In genomic region chrX:101963711-101964110, GRCm38 (mm10) we compare ENCODE assay signal across 25 mouse cellular contexts.
DNase-seq lines count a peak whose midpoint lies in the region; ATAC-seq and TF ChIP-seq lines count a peak whose summit lies in the region.
"Had no signal": no experiment of that assay in that cellular context is flagged by ENCODE, and none has a peak within 500 bp of the region (broad histone marks: within the 10 kb centered on the region; RNA-seq: fewer than 3 reads in every experiment).

No protein-coding gene starts in this region.

- TF ChIP-seq POLR2A in cerebellum, adult 2 months (IDR thresholded peaks at IDR 0.05; ENCODE audit: borderline replicate concordance, insufficient read depth, low read length) = no peak
- TF ChIP-seq POLR2A in embryonic fibroblast, embryonic 13.5 days (IDR thresholded peaks at IDR 0.05; ENCODE audit: low read depth, low read length) = no peak

- peaks cover 2% of the 10 kb centered on the region for H3K4me1 ChIP-seq in cerebellum, adult 2 months (ENCODE audit: control insufficient read depth, insufficient read depth, low read length)
- H3K4me1 ChIP-seq in embryonic fibroblast, embryonic 13.5 days (ENCODE audit: control insufficient read depth, insufficient read depth, low read length) = peaks cover 4% of the 10 kb centered on the region; the same call in 1 of the 2 replicates
- H3K4me1 ChIP-seq: embryonic facial prominence, embryonic 12.5 days; heart, embryonic 12.5 days; hindbrain, embryonic 13.5 days; midbrain, embryonic 15.5 days had no signal

- no peak for TF ChIP-seq CTCF in cerebellum, adult 2 months (IDR thresholded peaks at IDR 0.05; ENCODE audit: borderline replicate concordance, insufficient read depth, low read depth, low read length)
- TF ChIP-seq CTCF in embryonic fibroblast, embryonic 13.5 days (IDR thresholded peaks at IDR 0.05; ENCODE audit: borderline replicate concordance, insufficient read depth, low read length) = no peak

- ATAC-seq in activated CD4-positive, CD25-positive, alpha-beta regulatory T cell, adult 4 months = no peak
- ATAC-seq: forebrain, embryonic 16.5 days; inflammation-experienced regulatory T-cells, adult 6 months; midbrain, embryonic 15.5 days; Patski had no signal

- DNase-seq in cerebellum, adult 2 months = peak; percentile 35 to 75
- DNase-seq in cerebellum, adult 9-11 months = no peak
- peak; percentile 51 for DNase-seq in 3T3-L1 (ENCODE audit: low read depth, low spot score)
- DNase-seq in NIH3T3 (ENCODE audit: low read depth) = peak; percentile 77
- no peak for DNase-seq in cerebellum, postnatal 10 days
- DNase-seq: B cell, adult 2 months; cerebellum, adult 8-10 months; gastrocnemius, adult 2 months; heart, postnatal 14 days; kidney, adult 8-10 months; kidney, postnatal 14 days; right cerebral cortex, postnatal 14 days; spleen, adult 18-20 months; thymus, adult 18-20 months had no signal

- H3K4me3 ChIP-seq in cerebellum, adult 2 months (replicated peaks; ENCODE audit: insufficient read depth, low read depth, low read length) = no peak overlapping the region
- no peak overlapping the region for H3K4me3 ChIP-seq in embryonic fibroblast, embryonic 13.5 days (ENCODE audit: insufficient read depth, low read length)
- H3K4me3 ChIP-seq: embryonic facial prominence, embryonic 12.5 days; gastrocnemius, adult 2 months; heart, embryonic 12.5 days; hindbrain, embryonic 13.5 days; limb, embryonic 15.5 days; midbrain, embryonic 15.5 days; myocyte had no signal

- 14% methylated on average over 3 of the region's 3 CpGs for WGBS in cerebellum, adult 2 months

- no peak overlapping the region for H3K27ac ChIP-seq in cerebellum, adult 2 months (ENCODE audit: insufficient read depth, low read length)
- peak overlapping the region; percentile 93 for H3K27ac ChIP-seq in embryonic fibroblast, embryonic 13.5 days (ENCODE audit: insufficient read depth, low read length)
- H3K27ac ChIP-seq: embryonic facial prominence, embryonic 12.5 days; gastrocnemius, adult 2 months; hindbrain, embryonic 13.5 days; limb, embryonic 15.5 days; midbrain, embryonic 15.5 days had no signal

- no peaks in the 10 kb centered on the region for H3K27me3 ChIP-seq in cerebellum, adult 2 months (ENCODE audit: control insufficient read depth, insufficient read depth, low read length)

Comparison
In these comparisons a context has a peak if more than half of its experiments do, and no peak if none do; other contexts are left out.
1. DNase-seq: peak in cerebellum, adult 2 months (2 of 2), 3T3-L1 (single experiment) and NIH3T3 (single experiment); none in cerebellum, adult 9-11 months (single experiment) and cerebellum, postnatal 10 days (0 of 2).